Mouse (Mus musculus) CD4-positive, CD25-positive, alpha-beta regulatory T cell, adult 2 months (primary cell): ENCODE data around the gene Ntn1.

ENCODE experiments used
- DNase-seq: peaks from one replicate; pipeline ENCODE4 v3.0.0-alpha.2; 2012; ENCODE audit warnings: low read depth, low spot score

The Ntn1 gene

DNA sequence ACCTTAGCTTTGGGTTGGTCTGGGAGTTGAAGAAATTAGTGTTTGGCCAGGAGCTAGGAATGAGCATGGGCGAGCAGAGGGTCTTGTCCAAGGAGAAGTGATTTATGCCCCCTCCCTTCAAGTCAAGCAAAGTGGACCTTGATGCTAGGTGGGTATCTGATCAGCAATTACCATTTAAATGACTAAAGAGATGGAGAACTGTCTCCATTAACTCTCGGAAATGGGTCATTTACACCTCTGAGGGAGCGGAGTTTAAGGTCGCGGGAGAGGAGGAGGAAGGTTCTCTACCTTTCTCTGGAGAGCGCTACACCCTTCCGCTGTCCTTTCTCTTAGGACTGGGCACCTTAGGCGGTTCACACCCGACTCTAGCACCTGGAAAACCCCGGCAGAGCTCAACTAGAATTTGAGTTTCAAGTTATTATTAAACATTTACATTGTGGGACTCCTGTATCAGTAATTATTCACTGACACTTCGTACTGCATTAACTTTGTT lies at the start of gene Ntn1:
Gene Ntn1, minus strand, starts transcription at position 97 of the 493 bp plus-strand sequence.
- no peak for DNase-seq

DNA sequence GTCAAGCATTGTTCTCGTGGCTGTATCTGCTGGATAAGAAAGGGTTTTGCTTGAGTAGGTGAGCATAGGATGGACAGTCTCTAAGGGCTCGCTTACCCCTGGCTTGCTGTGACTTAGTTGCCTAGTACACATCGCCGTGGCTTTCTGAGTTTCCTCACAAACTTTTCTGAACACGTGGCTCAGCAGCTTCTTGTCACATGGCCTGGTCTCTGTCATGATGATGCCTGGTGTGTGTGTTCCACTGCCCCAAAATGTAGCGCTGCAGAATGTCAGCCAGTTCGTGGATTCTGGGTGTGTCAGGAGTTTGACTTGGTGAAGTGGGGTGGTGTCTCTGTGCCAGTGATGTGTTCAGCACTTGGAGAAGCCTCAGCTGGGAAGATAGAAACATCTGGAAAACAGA lies 47.7 kb upstream of the Ntn1 start:
- DNase-seq = peak; percentile 47

DNA sequence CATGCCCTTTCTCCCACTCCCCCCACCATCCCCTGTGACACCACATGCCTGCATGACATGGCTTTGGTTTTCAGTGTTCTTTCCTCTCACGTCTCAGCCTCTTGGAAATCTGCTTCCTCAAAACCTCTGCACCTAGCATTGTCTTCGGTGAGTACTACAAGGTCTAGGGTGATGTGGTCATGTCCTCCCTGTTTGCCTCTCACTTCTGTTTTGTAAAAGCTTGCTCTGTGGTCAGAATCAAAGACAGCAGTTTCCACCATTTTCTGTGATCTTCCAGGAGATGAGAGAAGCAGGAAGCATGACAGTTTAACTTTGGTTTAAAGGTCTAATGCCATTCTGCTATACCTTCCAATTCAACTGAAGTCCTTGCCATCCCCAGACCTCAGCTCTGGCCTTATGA lies 46.6 kb upstream of the Ntn1 start:
- DNase-seq = peak; percentile 31

DNA sequence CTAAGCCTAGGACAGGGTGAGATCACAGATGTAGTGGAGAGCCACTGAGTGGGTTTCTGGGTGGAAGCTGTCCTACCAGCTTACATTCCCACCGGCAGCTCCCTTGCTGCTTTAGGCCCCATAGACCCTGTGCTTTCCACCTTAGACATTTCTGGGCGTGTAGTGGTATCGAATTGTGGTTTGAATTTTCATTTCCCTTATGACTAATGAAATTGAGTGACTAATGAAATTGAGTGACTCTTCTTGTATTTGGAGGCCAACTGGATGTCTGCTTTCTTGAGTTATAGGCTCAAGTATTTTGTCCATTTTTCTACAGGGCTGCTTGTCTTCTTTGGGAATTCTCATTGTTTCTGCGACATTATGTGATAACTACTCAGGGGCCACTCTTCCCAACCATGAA lies 45.9 kb upstream of the Ntn1 start:
- DNase-seq = peak; percentile 33

DNA sequence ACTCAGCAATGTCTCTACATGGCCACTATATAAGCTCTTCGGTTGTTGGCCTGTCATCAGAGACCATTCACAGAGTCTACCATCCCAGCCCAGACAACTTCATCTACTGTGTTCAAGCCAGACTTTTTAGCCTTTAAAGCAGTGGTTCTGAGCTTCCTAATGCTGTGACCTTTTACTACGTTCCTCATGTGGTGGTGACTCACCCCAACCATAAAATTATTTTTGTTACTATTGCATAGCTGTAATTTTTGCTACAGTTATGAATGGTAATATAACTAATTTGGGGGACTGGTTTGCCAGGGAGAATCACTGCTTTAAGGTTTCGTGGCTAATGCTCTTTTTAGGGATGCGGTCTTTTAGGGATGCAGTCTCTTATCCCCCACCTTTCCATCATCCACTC lies 45.3 kb upstream of the Ntn1 start:
- DNase-seq = peak; percentile 11

DNA sequence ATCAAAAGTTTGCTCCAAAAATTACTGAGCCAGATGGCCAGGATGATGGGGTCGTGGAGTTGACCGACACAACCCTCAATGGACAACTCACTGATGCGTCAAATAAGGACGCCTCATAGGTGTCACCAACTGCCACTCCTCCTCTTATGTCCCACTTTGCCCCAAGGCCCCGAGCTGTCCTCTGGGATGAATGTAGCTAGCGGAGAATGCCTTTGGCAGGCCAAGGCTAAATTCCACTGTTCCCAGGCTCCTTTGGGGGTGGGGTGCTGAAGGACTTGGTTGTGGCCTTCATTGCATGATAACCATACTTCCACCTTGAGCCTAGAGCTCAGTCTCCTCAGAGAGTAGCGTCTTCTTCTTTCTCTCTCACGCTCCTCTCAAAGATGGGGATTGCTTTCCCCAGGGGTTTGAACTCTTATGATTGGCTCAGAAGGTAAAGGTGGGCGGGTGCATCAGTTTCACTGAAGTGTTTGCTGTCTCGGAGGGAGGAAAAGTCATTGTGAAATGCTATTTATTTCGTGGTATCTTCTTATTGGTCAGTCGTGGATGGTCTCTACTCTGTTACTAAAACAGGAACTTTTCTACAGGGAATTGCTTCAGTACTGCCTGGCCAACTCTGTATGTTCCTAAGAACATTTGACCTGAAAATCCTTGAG lies 42.5 kb upstream of the Ntn1 start:
- DNase-seq = peak; percentile 9

DNA sequence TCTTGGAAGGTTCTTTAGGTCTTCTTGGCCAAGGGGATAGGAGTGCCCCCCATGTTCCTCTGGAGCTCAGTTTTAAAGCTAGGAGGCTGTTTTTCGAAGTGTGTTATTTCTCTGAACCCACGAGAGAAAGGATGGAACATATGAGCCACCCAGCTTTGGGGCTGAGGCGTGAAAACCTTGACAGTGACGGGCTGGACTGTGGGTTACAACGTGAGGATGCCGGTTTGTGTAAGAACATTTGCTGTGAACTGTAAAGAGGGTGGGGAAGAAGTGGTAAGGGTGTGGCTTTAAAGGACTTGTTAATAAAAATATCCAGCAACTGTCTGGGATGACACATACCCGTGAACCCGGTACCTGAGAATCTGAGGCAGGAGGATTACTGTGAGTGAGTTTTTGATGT lies 41.7 kb upstream of the Ntn1 start:
- peak; percentile 20 for DNase-seq

DNA sequence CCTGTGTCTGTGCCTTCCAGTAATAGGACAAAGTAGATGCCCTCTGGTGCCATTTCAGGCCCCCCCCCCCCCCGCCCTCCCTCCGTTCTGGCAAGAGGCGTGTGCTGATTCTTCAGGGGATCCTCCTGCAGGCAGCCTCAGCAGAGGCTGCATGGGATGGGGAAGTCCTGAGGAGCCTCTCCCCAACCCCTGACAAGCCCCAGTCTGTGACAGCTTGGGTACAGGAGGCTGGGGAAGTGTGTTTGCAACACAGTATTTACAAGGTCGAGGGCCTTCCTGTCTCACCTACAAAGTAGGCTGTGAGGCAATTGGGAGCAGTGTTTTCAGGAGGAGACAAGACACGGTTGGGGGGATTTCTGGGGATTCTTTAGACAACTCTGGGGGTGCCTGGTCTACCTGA lies 40.3 kb upstream of the Ntn1 start:
- DNase-seq = peak; percentile 14

DNA sequence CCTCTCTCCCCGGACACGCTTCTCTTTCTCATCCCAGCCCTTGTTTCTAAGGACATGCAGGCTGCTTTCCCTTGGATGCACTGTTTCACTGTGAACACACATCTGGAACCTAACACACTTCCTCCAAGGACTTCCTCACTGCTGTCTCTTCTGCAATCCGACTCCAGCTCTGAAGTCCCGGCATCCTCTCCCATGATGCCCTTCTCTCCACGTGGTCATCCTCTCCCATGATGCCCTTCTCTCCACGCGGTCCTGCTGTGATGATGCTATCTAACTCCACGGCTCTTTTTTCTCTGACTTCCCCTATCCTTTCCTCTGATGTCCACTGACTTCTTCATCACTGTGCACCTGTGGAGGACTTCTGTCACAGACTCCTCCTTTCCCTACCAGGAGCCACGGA lies 39.5 kb upstream of the Ntn1 start:
- no peak for DNase-seq

DNA sequence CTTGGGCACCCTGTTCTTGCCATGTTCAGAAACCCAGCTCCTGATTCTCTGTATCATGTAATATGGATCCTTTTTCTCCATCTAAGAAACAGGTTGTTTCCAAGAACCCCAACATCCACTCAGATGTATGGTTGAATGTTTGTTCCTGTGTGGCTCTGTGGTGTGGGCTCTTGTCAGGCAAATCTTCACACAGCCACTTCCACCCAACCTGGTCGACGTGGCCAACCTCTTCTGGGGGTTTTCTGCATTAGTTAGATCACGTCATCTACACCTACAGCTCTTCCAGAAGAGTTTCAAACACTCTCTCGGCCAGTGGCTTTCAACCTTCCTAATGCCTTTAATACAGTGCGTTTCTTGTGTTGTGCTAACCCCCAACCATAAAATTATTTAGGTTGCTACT lies 35.8 kb upstream of the Ntn1 start:
- peak; percentile 51 for DNase-seq

DNA sequence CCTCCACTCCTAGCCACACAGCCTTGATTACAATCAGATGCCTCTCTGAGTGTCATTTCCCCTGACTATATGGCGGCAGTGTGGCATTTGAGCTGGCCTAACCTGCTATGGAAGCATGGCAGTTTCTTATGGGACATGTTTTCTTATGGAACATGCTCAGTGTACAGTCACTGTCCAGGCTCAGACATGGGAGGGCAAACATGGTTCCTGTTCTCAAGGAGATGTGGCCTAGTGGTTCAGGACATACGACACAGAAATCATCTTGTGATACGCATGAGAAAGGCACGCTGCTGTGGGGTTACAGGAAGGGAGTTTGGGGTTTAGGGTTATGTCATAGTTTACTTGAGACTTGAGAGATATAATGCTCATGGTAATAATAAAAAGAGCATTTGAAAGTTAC lies 35.0 kb upstream of the Ntn1 start:
- DNase-seq = peak; percentile 50

DNA sequence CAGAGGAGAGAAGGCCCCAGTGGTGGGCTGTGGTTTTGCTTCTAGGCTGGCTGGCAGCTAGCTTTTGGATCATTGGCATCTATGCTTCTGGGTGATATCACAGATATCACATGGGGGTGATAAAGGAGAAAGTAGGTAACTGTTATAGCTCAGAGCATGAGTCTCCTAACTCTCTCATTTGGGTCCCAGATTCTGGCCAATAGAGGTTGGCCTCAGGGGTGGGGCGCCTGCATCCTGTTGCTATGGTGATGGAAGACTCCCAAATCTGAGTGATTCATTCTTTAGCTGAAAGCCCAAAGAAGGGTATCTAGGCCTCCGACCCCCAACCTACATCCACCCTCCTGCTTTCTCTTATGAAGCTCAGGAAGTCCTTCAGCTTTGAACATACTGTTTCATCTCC lies 34.1 kb upstream of the Ntn1 start:
- DNase-seq = peak; percentile 43

DNA sequence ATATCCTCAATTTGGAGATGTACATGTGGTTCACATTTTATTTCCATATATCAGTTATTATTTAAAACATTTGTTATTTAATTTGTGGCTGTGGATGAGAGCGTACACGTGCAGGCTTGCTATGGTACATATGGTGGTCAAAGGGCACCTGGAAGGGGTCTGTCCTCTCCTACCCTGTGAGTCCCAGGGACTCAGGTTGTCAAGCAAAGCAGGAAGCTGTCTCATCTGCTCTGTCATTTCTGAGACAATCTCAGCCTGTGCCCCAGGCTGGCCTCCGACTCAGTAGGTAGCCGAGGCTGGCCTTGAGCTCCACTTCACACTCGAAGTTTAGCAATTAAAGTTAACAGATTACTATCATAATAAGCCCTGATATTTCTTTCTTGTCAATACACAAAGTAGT lies 32.9 kb upstream of the Ntn1 start:
- peak; percentile 23 for DNase-seq

DNA sequence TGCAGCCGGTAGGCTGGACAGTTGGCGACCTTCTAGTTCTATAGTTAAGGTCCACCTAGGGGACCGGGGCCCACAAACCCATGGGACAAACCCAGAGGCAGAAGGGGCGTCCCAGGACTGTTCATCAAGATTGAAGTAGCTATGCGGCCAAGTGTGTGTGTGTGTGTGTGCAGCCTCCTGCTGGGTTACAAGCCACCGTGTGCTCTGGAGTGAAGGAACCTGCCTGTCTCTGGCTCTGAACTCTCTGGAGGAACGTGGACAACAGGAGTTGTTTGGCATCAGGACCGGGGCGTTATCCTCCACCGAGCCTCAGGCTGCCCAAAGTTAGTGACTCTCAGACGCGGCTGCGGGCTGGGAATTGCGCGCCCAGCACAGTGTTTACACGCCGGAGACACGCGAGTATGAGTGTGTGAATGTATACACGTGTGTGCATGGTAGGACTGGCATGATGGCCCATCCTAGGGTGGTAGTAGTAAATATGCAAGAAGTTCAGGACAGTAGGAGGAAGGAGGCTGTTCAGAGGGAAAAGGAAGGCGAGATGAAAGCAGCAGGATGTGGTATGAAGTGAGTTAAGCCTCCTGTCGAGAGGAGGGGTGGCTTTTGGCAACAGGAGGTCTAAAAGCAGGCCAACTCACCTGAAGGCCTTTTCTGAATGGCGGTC lies 31.9 kb upstream of the Ntn1 start:
- peak; percentile 69 for DNase-seq

DNA sequence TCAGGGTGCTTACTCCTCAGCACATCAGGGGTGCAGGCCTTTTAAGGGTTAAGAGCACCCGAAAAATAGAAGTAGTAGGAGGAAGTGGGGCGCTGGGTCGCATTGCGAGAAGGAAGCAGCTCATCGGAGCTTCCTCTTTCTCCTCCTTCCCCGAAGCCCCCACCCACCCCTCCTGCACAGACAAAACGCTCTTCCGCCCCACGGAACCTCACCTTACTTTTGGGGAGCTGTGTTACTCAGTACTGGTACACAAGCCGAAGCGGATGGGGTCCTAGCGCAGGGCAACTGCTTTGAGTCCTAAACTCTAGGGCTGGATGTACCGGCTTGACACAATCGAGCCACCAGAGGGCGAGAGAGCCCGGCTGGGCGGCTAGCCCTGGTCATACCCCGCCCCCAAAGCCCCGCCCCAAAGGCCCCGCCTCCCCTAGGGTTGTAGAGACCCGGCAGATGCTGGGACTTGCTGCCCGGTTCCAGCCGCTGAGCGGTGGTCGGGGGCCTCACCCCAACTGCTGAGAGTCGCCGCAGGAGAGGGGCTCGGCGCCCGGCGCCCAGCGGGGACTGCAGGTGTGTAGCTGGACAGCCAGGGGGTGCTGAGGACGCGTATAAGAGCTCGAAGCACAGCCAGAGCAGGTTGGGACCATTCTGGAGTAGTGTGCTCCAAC lies 31.2 kb upstream of the Ntn1 start, which contains the start of gene Pik3r5:
Gene Pik3r5, plus strand, starts transcription at position 423 of the 662 bp plus-strand sequence.
- DNase-seq = peak; percentile 96

DNA sequence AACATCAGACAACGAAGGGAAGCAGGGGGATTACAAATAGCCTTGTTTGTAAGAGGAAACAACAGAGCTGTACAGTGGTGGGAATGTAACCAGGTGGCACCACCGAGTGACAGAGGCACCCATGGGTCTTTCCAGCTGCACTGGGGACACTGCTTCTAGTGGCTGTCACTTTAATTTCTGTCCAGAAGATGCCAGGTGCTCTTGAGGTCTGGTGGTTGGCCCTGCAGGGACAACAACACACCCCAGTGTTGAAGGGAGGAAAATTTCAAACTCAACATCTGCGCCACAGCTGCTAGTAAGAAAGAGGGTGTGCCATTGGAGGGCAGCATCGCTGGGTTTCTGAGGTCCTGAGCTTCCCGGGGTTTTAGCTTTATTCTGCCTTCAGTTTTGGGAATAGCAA lies 30.0 kb upstream of the Ntn1 start:
- peak; percentile 32 for DNase-seq

DNA sequence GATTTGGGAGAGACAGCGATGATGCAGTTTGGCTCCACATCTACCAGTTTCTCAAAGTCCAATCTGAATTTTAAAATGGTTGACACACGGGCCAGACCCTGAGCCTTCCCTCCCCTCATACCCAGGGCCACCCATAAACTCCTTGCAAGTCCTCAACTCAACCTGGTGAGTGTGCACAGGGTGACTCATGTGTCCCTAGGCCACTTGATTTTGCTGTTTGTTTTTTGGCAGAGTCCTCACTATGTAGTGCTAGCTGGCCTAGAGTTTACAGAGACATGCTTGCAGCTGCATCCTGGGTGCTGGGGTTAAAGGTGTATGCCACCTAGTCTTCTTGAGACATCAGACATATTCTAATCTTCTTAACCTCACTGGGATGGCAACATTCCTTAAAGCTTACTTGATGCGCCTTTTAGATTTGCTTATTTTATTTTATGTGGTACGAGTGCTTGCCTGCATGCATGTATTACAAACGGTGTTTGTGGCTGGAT lies 26.5 kb upstream of the Ntn1 start:
- DNase-seq = no peak

DNA sequence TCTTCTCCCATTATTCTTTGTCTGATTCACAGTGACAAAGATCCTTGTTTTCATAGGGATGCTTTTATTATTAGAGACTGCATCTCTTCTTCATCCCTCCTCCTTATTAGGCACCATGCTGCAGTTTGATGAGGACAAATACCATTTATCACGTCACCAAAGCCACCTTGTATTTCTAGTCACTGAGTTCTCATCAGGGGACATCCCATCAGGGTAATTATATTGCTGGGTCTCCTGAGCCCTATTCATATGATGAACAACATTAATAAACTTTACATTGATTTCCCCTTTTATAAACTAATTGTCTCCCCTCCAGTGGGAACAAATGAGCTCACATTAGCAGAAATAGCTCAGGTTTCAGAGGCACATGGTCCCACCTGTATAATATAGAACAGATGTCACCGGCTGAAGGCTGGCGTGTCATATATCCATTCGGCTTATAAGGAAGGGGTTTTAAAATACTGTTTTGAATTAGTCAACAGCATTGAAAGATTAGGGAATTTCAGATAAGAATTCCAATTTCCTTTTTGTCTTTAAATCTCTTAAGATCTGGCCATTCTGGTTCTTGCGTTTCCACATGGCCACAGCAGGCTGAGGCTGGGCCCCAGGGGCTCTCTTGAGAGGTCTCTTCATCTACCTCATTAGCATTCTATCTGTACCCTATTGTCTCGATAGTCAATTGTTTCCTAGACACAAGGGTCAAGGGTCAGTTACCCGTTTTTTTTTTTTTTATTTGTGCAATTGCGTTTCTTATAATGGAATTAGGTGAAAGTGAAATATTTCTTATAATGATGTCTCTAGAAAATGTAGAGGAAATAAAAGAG lies 25.1 kb upstream of the Ntn1 start:
- no peak for DNase-seq

DNA sequence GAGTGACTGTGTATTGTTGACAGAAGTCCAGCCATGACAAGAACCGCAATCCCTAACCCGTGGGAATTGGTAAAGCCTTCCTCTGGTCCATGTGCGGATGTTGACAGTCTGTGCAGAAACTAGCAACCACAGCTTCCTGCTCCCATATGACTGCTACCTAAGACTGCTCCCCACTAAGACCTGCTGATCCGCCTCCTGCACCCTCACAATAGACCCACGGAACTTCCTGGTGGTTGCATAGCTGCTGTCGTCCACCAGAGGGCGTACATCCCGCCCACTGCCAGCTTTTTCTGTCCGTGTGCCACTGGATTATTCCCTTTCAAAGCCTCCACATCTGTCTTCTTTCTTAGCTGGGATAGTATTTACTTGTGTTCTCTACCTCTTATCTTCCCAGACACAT lies 17.2 kb upstream of the Ntn1 start:
- peak; percentile 88 for DNase-seq

DNA sequence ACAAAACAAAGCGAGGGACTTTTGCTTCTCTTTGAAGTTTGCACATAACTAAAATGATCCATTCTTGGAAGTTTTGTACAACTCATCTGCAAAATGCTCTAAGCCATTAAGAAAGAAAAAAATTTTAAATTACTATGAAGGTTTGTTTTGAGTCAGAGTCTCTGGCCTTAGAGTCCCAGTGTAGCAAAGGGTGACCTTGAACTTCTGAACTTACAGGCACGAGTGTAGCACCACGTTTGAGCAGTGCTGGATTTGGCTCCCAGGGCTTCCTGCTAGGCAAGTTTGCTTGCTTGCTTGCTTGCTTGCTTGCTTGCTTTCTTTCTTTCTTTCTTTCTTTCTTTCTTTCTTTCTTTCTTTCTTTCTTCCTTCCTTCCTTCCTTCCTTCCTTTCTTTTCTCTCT lies 16.4 kb upstream of the Ntn1 start:
- no peak for DNase-seq

DNA sequence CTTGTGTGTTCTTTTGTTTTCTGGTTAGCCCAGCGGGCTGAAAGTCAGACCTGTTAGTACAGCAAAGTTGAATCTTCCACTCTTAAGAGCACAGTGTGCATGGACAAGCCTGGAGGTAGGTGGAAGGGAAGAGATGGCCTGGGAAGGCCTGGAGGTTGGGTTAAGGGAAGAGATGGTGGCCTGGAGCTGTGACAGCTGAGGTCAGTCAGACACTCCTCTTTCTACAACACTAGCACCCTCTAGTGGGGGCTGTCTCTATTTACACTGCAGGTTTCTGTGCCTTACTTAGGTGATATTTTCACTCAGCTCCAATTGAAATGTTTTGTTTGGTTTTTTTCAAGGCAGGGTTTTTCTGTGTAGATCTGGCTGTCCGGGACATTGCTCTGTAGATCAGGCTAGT lies 7.5 kb upstream of the Ntn1 start:
- peak; percentile 85 for DNase-seq
